Mouse (Mus musculus) lung, embryonic 15.5 days (tissue): ENCODE results near the gene Pop7. TPM values are rescaled to one million over a fixed set of nuclear protein-coding genes. Genes with fewer than 3 reads are reported as not detected.

Experiments used
- ATAC-seq: fragments of 200-750 bp; cut with Nextera tagmentation; 2 replicates; pipeline ENCODE4 v1.8.0; 2017; ENCODE audit warnings: moderate number of reproducible peaks, borderline replicate concordance; ENCODE audit not compliant: low FRiP score, low TSS enrichment; ENCODE audit errors: extremely low read depth
- H3K27ac ChIP-seq: fragments of 300-500 bp; sonication (generic); 2 replicates; pipeline ENCODE4 v1.5.1; 2015; ENCODE audit warnings: moderate library complexity, mild to moderate bottlenecking, inconsistent platforms
- H3K27me3 ChIP-seq: fragments of 300-500 bp; sonication (generic); 2 replicates; pipeline ENCODE4 v1.6.1; 2015; ENCODE audit warnings: inconsistent platforms
- H3K36me3 ChIP-seq: fragments of 300-500 bp; sonication (generic); 2 replicates; pipeline ENCODE4 v1.6.1; 2015; ENCODE audit warnings: inconsistent platforms
- H3K4me1 ChIP-seq: fragments of 300-500 bp; sonication (generic); 2 replicates; pipeline ENCODE4 v1.6.1; 2015; ENCODE audit warnings: inconsistent platforms
- H3K4me2 ChIP-seq: fragments of 300-500 bp; sonication (generic); 2 replicates; pipeline ENCODE4 v1.6.1; 2015; ENCODE audit warnings: inconsistent platforms, mild to moderate bottlenecking, moderate library complexity
- H3K4me3 ChIP-seq: fragments of 300-500 bp; sonication (generic); 2 replicates; pipeline ENCODE4 v1.5.1; 2015; ENCODE audit warnings: mild to moderate bottlenecking, inconsistent platforms
- H3K9ac ChIP-seq: fragments of 300-500 bp; sonication (generic); 2 replicates; pipeline ENCODE4 v1.6.1; 2015; ENCODE audit warnings: inconsistent platforms
- H3K9me3 ChIP-seq: fragments of 300-500 bp; sonication (generic); 2 replicates; pipeline ENCODE4 v1.6.1; 2016; ENCODE audit warnings: inconsistent platforms
- WGBS: fragments of 180-500 bp; shearing (Covaris S2); methylation state at CpG from one replicate; pipeline ENCODE4 v1.1.7; 2015; 5-methylcytosine and 5-hydroxymethylcytosine counted together
- polyA plus RNA-seq: library from polyadenylated mRNA; unstranded; fragments of >200 nt; fragmentation: Nextera tagmentation; extraction: Ambion mirVana; gene quantifications from 2 replicates; pipeline ENCODE4 v1.2.1, GENCODE M21; 2015

The Pop7 gene
- polyA plus RNA-seq, 1 experiment from 2014 or later, result 54.1 TPM

DNA sequence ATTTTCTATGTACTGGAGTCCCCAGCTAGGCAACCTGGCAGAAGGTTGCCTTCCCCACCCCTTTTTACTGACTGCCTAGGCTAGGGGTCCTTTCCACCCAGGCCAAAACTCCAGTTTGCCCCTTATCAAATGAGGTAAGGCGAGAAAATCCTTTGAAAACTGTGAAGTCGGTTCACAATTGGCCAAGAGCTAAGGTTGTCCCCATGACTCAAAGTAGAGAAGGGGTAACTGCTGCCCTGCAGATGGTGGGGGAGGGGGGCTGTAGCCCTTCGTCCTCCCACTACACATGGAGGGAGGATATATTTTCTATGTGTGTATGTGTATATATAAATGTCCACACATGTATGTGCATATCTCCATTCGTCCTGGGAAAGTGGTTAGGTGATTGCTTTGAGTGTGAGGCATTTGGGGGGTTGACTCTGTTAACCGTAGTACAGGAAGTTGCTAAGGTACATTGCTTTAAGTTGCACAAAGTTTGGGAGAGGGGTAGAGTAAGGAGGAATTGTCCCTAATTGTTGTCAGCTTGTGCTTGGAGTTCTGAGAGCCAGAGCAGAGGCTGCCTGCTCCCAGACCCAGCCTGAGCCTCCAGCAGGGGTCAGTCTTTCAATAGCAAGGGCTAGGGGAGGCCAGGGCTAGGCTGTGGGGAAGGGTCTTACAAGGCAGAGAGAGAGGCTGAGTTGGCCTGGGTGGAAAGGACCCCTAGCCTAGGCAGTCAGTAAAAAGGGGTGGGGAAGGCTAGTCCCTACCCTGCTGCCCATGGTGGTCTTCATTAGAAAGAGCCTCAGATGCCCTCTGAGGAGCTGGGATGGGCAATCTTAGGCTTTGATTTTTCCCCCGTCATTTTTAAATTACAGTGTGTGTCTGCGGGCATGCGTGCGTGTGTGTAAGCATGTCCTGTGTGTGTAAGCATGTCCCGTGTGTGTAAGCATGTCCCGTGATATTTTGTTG, 10.8 kb upstream of the Pop7 start:
- Histone ChIP-seq H3K4me1 (peaks cover 41% of the 10 kb centered on the region), H3K4me2 (no peak overlapping the region), H3K27me3 (no peaks in the 10 kb centered on the region), H3K27ac (no peak overlapping the region), H3K9ac (no peak overlapping the region), H3K9me3 (no peaks in the 10 kb centered on the region), H3K4me3 (no peak overlapping the region), H3K36me3 (no peaks in the 10 kb centered on the region)
- 72% methylated on average over 11 of the region's 11 CpGs for WGBS
- ATAC-seq, result no peak

DNA sequence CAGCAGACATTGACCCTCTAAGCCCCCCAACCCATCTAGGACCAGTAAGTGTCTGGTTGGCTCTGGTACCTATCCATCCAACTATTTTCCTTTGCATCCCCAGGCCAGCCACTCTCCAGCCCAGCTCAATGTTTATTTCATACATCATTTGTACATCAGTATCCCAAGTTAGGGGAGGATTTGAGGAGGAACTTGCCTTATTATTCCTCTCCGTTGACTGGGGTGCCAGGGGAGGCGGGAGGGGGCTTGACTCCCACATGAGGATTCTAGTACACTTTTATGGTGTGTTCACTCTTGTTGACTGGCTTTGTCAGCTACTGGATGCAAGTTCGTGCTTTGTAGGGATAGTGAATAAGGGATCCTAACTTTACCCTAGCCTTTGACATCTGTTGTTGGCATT, 9.4 kb upstream of the Pop7 start:
- ATAC-seq, result no peak

DNA sequence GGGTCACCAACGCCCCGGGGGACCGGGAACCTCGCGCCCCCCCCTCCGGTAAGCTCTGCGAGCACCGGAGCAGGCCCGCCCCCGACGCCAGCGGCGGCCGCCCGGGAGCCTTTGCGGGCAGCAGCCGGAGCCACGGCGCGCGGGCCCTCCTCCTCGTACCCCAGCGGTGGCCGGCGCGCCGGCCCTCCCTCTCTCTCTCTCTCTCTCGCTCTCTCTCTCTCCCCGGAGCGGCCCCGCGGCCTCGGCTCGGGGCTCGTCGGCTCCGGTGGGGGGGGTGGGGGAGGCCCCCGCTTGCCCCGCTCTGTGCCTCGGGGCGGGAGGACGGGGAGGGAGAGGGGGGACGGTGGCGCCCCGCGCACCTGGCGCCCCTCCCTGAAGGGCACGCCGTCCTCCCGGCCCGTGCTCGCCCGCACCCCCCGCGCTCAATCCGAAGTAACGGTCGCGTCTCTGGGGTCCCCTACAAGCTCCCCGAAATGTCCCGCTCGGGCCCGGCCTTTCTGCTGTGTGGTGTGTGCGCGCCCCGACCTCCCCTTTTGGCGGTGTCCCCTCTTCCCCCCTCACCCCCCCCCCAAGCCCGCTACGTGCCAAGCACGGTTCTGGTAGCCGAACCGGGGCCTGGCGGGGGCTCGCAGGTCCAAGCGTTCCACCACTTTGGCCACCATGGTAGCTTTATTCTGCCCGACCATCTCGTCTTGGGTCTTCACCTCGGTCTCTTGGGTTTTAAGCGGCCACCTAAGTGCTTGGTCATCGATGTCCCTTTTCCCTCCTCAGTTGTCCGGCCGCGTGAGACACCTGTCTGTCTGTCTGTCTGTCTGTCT, 8.5 kb upstream of the Pop7 start:
- peak overlapping the region; percentile 97 for H3K4me3 ChIP-seq
- H3K9ac ChIP-seq, result peak overlapping the region; percentile 96
- no peaks in the 10 kb centered on the region for H3K27me3 ChIP-seq
- 1% methylated on average over 50 of the region's 83 CpGs for WGBS
- H3K27ac ChIP-seq, result peak overlapping the region; percentile 78
- peak; percentile 55; the same call in 1 of the 2 replicates for ATAC-seq
- H3K4me1 ChIP-seq, result peaks cover 41% of the 10 kb centered on the region
- no peaks in the 10 kb centered on the region for H3K9me3 ChIP-seq
- H3K36me3 ChIP-seq, result no peaks in the 10 kb centered on the region
- peak overlapping the region; percentile 90 for H3K4me2 ChIP-seq

More for the DNA sequence above, 9.4 kb upstream of the Pop7 start:
- no peaks in the 10 kb centered on the region for H3K36me3 ChIP-seq
- WGBS, result 59% methylated on average over 3 of the region's 3 CpGs
- H3K9ac ChIP-seq, result peak overlapping the region; percentile 96; the same call in 1 of the 2 replicates
- no peaks in the 10 kb centered on the region for H3K9me3 ChIP-seq
- peak overlapping the region; percentile 90 for H3K4me2 ChIP-seq
- H3K27ac ChIP-seq, result no peak overlapping the region
- no peaks in the 10 kb centered on the region for H3K27me3 ChIP-seq
- H3K4me3 ChIP-seq, result peak overlapping the region; percentile 97
- peaks cover 41% of the 10 kb centered on the region for H3K4me1 ChIP-seq

DNA sequence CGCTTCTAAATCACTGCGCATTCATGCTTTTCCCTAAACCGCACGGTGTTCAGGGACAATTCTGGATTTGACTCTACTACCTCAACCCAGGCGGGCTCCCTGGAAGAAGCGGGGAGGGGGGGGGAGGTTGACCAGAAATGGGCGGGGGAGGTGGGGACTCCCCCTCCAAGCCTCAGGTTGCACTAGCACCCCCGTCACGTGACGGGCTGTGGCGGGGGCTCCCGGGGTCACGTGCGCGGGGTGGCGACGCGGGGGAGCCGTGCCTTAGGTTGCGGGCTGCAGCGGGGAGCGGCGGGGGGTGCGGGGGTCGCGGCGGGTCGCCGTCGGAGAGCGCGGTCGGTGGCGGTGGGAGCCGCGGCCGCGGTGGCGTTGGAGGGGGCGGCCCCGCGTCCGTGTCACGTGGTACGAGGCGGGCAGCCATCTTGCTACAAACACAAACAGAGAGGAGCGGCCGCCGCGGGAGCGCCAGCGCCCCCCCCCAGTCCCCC, 7.7 kb upstream of the Pop7 start:
- no peaks in the 10 kb centered on the region for H3K36me3 ChIP-seq
- H3K9me3 ChIP-seq, result no peaks in the 10 kb centered on the region
- H3K27ac ChIP-seq, result peak overlapping the region; percentile 78
- H3K4me3 ChIP-seq, result peak overlapping the region; percentile 97
- peak; percentile 82 for ATAC-seq
- 1% methylated on average over 29 of the region's 52 CpGs for WGBS
- H3K4me2 ChIP-seq, result peak overlapping the region; percentile 55
- H3K9ac ChIP-seq, result peak overlapping the region; percentile 96
- no peaks in the 10 kb centered on the region for H3K27me3 ChIP-seq
- H3K4me1 ChIP-seq, result peaks cover 40% of the 10 kb centered on the region

DNA sequence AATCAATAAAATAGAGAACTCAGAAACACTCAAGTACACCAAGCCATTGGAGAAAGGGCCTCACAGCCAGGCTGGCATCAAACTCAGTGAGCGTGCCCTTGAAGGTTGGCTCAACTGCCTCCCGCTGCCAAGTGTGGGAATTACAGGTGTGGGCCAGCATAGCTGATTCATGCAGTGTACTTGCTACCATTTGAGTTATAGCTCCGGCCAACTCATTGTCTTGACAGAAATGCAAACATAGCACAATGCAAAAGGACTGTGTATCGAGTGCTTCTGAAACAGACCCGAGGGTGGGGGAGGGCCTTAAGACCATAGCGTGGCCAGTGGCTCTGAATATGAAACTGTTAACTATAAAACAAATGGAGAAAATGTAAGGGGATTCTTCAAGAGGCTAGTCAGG, 1.7 kb upstream of the Pop7 start:
- H3K9ac ChIP-seq, result no peak overlapping the region
- no peak for ATAC-seq
- 68% methylated on average over 6 of the region's 6 CpGs for WGBS
- no peaks in the 10 kb centered on the region for H3K27me3 ChIP-seq
- H3K27ac ChIP-seq, result no peak overlapping the region
- H3K4me3 ChIP-seq, result no peak overlapping the region
- H3K9me3 ChIP-seq, result no peaks in the 10 kb centered on the region
- H3K4me1 ChIP-seq, result peaks cover 13% of the 10 kb centered on the region; the same call in 1 of the 2 replicates
- no peaks in the 10 kb centered on the region for H3K36me3 ChIP-seq
- no peak overlapping the region for H3K4me2 ChIP-seq

DNA sequence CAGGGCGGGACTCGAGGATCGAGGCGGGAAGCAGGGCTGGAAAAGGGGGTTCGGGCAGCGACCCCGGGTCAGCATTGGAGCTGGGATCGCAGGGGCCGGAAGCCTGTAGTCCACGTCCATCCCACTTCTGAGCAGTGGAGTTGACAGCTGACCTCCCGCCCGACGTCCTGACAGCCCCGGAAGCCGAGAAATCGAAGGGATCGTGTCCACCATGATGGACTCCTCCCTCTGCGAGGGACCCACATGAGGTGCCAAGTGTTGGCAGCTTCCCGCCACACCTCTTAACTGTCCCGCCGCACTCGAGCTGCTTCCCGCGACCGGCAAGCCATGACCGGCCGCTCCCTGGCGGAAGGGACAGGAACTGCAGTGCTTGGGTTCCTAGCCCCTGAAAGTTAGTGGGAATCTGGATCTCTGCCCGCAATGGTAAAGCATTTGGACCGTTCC, 371 bp upstream of the Pop7 start:
- H3K9me3 ChIP-seq, result no peaks in the 10 kb centered on the region
- H3K27ac ChIP-seq, result peak overlapping the region; percentile 98
- peak; percentile 88 for ATAC-seq

DNA sequence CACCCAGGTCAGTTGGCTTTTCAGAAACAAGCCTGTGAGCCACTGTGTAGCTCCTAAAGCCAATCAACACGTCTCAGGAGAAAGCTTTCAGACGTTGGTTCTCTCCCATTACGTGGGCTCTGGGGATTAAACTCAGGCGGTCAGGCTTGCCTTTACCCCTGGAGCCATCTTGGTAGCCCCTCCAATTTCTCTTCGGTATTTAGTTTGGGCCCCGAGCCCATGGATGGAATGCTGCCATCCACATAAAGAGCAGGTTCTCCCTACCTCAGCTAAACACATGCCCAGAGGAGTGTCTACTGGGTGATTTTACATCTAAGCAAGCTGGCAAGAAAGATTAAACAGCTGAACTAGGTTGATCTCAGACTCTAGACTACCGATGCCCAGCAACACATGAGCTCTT, 2.1 kb downstream of the Pop7 start:
- H3K9me3 ChIP-seq, result no peaks in the 10 kb centered on the region
- 95% methylated on average over 7 of the region's 7 CpGs for WGBS
- H3K27ac ChIP-seq, result no peak overlapping the region
- no peaks in the 10 kb centered on the region for H3K27me3 ChIP-seq
- no peak for ATAC-seq
- peaks cover 13% of the 10 kb centered on the region; the same call in 1 of the 2 replicates for H3K4me1 ChIP-seq
- no peak overlapping the region for H3K9ac ChIP-seq
- no peaks in the 10 kb centered on the region for H3K36me3 ChIP-seq
- H3K4me3 ChIP-seq, result no peak overlapping the region
- no peak overlapping the region for H3K4me2 ChIP-seq

More for the DNA sequence above, 371 bp upstream of the Pop7 start:
- no peaks in the 10 kb centered on the region for H3K27me3 ChIP-seq
- peak overlapping the region; percentile 48 for H3K9ac ChIP-seq
- WGBS, result 0% methylated on average over 26 of the region's 30 CpGs
- peaks cover 13% of the 10 kb centered on the region; the same call in 1 of the 2 replicates for H3K4me1 ChIP-seq
- no peaks in the 10 kb centered on the region for H3K36me3 ChIP-seq
- peak overlapping the region; percentile 71 for H3K4me3 ChIP-seq
- H3K4me2 ChIP-seq, result peak overlapping the region; percentile 57

DNA sequence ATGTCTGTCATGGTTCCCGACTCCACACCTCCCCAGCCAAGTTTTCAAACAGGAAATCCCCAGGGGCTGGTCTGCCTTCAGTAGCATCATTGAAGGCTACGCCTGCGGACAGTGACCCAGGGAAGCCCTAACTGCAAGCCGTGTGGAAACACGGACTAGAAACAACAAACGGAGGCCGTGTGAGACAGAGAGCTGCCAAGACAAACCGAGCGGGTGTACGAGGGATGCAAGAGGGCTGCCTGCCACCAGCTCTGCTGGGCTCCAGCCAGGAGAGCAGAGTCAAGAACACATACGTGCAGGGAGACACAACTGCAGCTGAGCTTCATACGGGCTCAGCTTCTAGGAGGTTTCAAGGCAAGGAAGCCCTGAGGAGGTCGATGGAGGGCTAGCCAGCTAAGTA, 8.5 kb downstream of the Pop7 start:
- Histone ChIP-seq H3K9me3 (no peaks in the 10 kb centered on the region), H3K4me3 (no peak overlapping the region), H3K36me3 (no peaks in the 10 kb centered on the region), H3K9ac (no peak overlapping the region; the same call in 1 of the 2 replicates), H3K4me1 (peaks cover 13% of the 10 kb centered on the region), H3K4me2 (no peak overlapping the region; the same call in 1 of the 2 replicates), H3K27ac (peak overlapping the region; percentile 29; the same call in 1 of the 2 replicates), H3K27me3 (no peaks in the 10 kb centered on the region)
- ATAC-seq, result peak; percentile 77; the same call in 1 of the 2 replicates
- WGBS, result 43% methylated on average over 13 of the region's 13 CpGs

DNA sequence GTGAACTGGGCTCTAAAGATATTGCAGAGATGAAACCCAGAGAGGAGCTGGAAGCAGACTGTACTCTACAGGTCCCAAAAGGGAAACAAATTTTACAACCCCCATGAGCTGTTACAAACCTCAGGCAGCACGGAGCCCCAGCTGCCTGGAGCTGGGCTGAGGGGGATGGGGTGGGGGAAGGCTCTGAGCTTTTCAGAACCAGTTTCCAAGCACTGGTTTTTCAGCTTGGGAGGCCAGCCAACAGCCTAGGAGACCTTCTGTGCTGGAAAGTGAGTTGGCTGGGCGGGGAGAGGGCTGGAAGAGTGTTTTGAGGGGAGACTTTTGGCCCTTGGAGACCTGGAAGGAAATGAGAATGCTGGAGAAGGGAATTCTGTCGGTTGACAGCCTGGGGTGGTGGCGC, 10.8 kb downstream of the Pop7 start:
- Histone ChIP-seq H3K27ac (peak overlapping the region; percentile 38; the same call in 1 of the 2 replicates), H3K9me3 (no peaks in the 10 kb centered on the region), H3K36me3 (no peaks in the 10 kb centered on the region), H3K4me1 (peaks cover 13% of the 10 kb centered on the region), H3K27me3 (peaks cover 9% of the 10 kb centered on the region), H3K9ac (no peak overlapping the region), H3K4me2 (no peak overlapping the region), H3K4me3 (no peak overlapping the region)
- 36% methylated on average over 4 of the region's 4 CpGs for WGBS
- ATAC-seq, result no peak

DNA sequence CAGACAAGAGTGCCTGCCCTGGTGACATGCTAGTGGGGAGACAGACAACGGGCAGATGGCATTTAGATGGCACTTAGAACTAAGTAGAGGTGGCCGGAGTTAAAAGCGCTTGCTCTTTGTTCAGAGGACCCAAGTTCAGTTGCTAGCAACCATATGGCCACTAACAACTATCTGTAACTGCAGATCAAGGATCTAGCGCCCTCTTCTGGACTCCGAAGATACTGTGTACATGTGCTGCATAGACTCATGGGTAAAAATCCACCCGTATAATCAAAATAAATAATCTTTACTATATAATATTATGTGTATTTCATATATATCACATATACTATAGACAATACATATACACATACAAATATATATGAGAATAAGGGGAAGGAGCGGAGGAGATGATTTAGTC, 14.7 kb downstream of the Pop7 start:
- Histone ChIP-seq H3K36me3 (no peaks in the 10 kb centered on the region), H3K27me3 (peaks cover 36% of the 10 kb centered on the region), H3K4me2 (no peak overlapping the region), H3K4me3 (no peak overlapping the region), H3K27ac (no peak overlapping the region), H3K4me1 (peaks cover 13% of the 10 kb centered on the region; the same call in 1 of the 2 replicates), H3K9ac (no peak overlapping the region), H3K9me3 (no peaks in the 10 kb centered on the region)
- ATAC-seq, result no peak
- 83% methylated on average over 7 of the region's 7 CpGs for WGBS

DNA sequence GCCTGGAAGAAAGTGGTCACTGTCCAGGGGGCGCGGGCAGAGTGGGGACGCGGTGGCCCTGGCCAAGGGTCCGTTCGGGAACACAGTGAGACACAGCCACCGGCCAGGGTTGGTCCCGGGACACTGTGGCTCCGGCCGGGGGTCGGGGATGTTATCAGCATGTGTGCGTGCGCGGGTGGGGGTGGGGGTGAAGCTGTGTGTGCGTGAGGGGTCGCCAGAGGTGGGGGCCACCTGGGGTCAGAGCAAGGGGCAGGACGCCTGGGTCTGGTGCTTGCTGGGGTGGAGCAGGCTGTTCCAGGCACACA, 16.5 kb downstream of the Pop7 start:
- Histone ChIP-seq H3K36me3 (no peaks in the 10 kb centered on the region), H3K9me3 (no peaks in the 10 kb centered on the region), H3K27ac (no peak overlapping the region), H3K4me1 (peaks cover 11% of the 10 kb centered on the region), H3K9ac (peak overlapping the region; percentile 32; the same call in 1 of the 2 replicates), H3K4me2 (peak overlapping the region; percentile 61), H3K27me3 (peaks cover 36% of the 10 kb centered on the region), H3K4me3 (peak overlapping the region; percentile 31)
- WGBS, result 4% methylated on average over 17 of the region's 17 CpGs
- ATAC-seq, result 0 out of 2 replicates have a peak, but pooled peaks have one; percentile 13
